Mouse (Mus musculus) gonadal fat pad, adult 2 months (tissue): ENCODE measurements at regions not wholly inside any gene's neighbourhood (a gene's known extent, or its start where the extent isn't known, plus 50 kb on each side); places are given as distances from the start of the nearest gene placed in this dataset.

Source experiments
- DNase-seq: peaks from one replicate; pipeline ENCODE4 v3.0.0-alpha.2; 2012; ENCODE audit warnings: low read depth

- DNase-seq = no peak
Measured at GRCm38 (mm10) chr7:113441906-113442305, 53.5 kb upstream of the Pth start.

GRCm38 (mm10) chr7:113443566-113443965 is 55.2 kb upstream of the Pth start:
- DNase-seq = peak; percentile 93

GRCm38 (mm10) chr7:113444991-113445390 is 56.6 kb upstream of the Pth start:
- no peak for DNase-seq

GRCm38 (mm10) chr7:113460406-113460805 is 53.2 kb upstream of the Far1 start:
- DNase-seq = no peak

GRCm38 (mm10) chr7:113462286-113462685 is 51.3 kb upstream of the Far1 start:
- DNase-seq = no peak
